Mouse (Mus musculus) urinary bladder, adult 2 months (tissue): Measurements from ENCODE around the gene Gpr152. TPM values are rescaled to one million over a fixed set of nuclear protein-coding genes. Genes with fewer than 3 reads are reported as not detected.

Source experiments
- DNase-seq: peaks from one replicate; pipeline ENCODE4 v3.0.0; 2022; ENCODE audit warnings: low spot score
- polyA plus RNA-seq: library from polyadenylated mRNA; depleted of rRNA; stranded (reverse); fragments of >200 nt; gene quantifications from 2 replicates; pipeline ENCODE4 v1.2.3, GENCODE M21; 2012

The Gpr152 gene
- polyA plus RNA-seq, 1 experiment: 0.04 TPM

GRCm38 (mm10) chr19:4150567-4151487 is 11.2 kb downstream of the Gpr152 start:
- DNase-seq: no peak

GRCm38 (mm10) chr19:4151488-4151860 is 11.9 kb downstream of the Gpr152 start:
- no peak for DNase-seq

- DNase-seq: no peak
Measured at GRCm38 (mm10) chr19:4151898-4152297, 12.3 kb downstream of the Gpr152 start.

GRCm38 (mm10) chr19:4152445-4153231 is 13.1 kb downstream of the Gpr152 start:
- DNase-seq: no peak

GRCm38 (mm10) chr19:4153232-4153654 is 13.7 kb downstream of the Gpr152 start, which contains the start of gene Ptprcap:
Gene Ptprcap, plus strand, starts transcription at chr19:4153604.
- no peak for DNase-seq

- no peak for DNase-seq
Measured at GRCm38 (mm10) chr19:4154437-4155222, 15.0 kb downstream of the Gpr152 start.

GRCm38 (mm10) chr19:4155223-4156072 is 15.9 kb downstream of the Gpr152 start:
- DNase-seq: no peak

GRCm38 (mm10) chr19:4156073-4156579 is 16.5 kb downstream of the Gpr152 start:
- no peak for DNase-seq

GRCm38 (mm10) chr19:4156771-4157170 is 17.2 kb downstream of the Gpr152 start:
- DNase-seq: no peak

GRCm38 (mm10) chr19:4159049-4159448 is 19.5 kb downstream of the Gpr152 start:
- DNase-seq: no peak

GRCm38 (mm10) chr19:4162646-4163542 is 23.3 kb downstream of the Gpr152 start, which contains the start of gene Rps6kb2:
Gene Rps6kb2, minus strand, starts transcription at chr19:4163354.
- peak; percentile 94 for DNase-seq

- DNase-seq: no peak
Measured at GRCm38 (mm10) chr19:4163543-4163887, 23.9 kb downstream of the Gpr152 start.

GRCm38 (mm10) chr19:4164100-4164499 is 24.5 kb downstream of the Gpr152 start:
- DNase-seq: no peak

- DNase-seq: no peak
Measured at GRCm38 (mm10) chr19:4164721-4165120, 25.1 kb downstream of the Gpr152 start.

GRCm38 (mm10) chr19:4166678-4167476 is 27.3 kb downstream of the Gpr152 start:
- no peak for DNase-seq

- peak; percentile 96 for DNase-seq
Measured at GRCm38 (mm10) chr19:4169378-4169784, 29.8 kb downstream of the Gpr152 start.

- no peak for DNase-seq
Measured at GRCm38 (mm10) chr19:4169810-4170209, 30.2 kb downstream of the Gpr152 start.

GRCm38 (mm10) chr19:4170723-4171392 is 31.3 kb downstream of the Gpr152 start:
- no peak for DNase-seq
